8 mouse cellular contexts compared by ENCODE assay signal in the genomic region with DNA sequence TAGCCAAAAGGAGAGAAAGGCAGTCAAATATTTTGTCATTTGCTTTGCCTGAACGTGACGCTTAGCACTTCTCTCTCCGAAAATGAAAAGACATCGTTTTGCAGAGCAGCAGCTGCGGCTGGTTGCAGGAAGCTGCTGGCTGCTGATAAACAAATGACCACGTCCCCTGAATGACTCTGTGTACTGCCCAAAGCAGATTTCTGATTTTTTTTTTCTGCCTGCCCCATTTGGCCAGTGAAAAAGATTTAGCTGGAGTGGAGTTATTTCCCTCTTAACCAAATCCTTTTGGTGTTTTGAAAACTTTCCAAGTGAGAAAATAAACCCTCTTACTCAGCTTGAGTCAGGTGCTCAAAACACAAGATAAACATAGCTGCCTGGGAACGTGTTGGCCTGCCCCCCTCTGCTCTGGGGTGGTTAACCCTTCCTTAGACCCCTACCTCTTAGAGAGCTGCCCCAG.
DNase-seq lines count a peak whose midpoint lies in the region; ATAC-seq and TF ChIP-seq lines count a peak whose summit lies in the region.

No protein-coding gene starts in this region.

- H3K4me3 ChIP-seq in kidney, adult 2 months (ENCODE audit: insufficient read depth, low read depth, low read length) = no peak overlapping the region
- peak overlapping the region; percentile 36 for H3K4me3 ChIP-seq in heart, embryonic 12.5 days

- TF ChIP-seq CTCF in kidney, adult 2 months (conservative IDR thresholded peaks at IDR 0.05; ENCODE audit: insufficient read depth, insufficient read length, low read depth, low read length) = no peak

- H3K4me2 ChIP-seq in heart, embryonic 12.5 days = peak overlapping the region; percentile 70

- H3K4me1 ChIP-seq in kidney, adult 2 months (ENCODE audit: control insufficient read depth, insufficient read depth, low read length) = peaks cover 4% of the 10 kb centered on the region; the same call in 1 of the 2 replicates
- H3K4me1 ChIP-seq in heart, embryonic 12.5 days (replicated peaks) = peaks cover 13% of the 10 kb centered on the region

- no peak overlapping the region for H3K27ac ChIP-seq in kidney, adult 2 months (ENCODE audit: insufficient read depth, low read depth, low read length)
- H3K27ac ChIP-seq in heart, embryonic 12.5 days (ENCODE audit: poor library complexity, severe bottlenecking) = no peak overlapping the region

- no peaks in the 10 kb centered on the region for H3K36me3 ChIP-seq in kidney, adult 2 months (ENCODE audit: control insufficient read depth, insufficient read depth, low read length)
- no peaks in the 10 kb centered on the region for H3K36me3 ChIP-seq in heart, embryonic 12.5 days

- H3K9me3 ChIP-seq in heart, embryonic 12.5 days (replicated peaks) = peaks cover 3% of the 10 kb centered on the region; the same call in 1 of the 2 replicates

- no peak overlapping the region for H3K9ac ChIP-seq in heart, embryonic 12.5 days

- 6% methylated on average over 7 of the region's 7 CpGs for WGBS in kidney, adult 2 months
- under 1% methylated on average over 7 of the region's 7 CpGs for WGBS in heart, embryonic 12.5 days

- no peak for TF ChIP-seq POLR2A in kidney, adult 2 months (IDR thresholded peaks at IDR 0.05; ENCODE audit: low read depth, low read length)

- H3K27me3 ChIP-seq in kidney, adult 2 months (replicated peaks; ENCODE audit: control insufficient read depth, insufficient read depth, low read length) = no peaks in the 10 kb centered on the region
- no peaks in the 10 kb centered on the region for H3K27me3 ChIP-seq in heart, embryonic 12.5 days (replicated peaks)

- no peak for ATAC-seq in heart, embryonic 12.5 days (ENCODE audit: insufficient number of reproducible peaks, low FRiP score)

- peak; percentile 4 for DNase-seq in kidney, adult 2 months
- DNase-seq in kidney, postnatal 14 days = no peak
- DNase-seq in NIH3T3 (ENCODE audit: low read depth) = peak; percentile 80
- DNase-seq in lung, postnatal 10 days = peak; percentile 52
- DNase-seq in cerebellum, adult 9-11 months = no peak
- DNase-seq in frontal cortex, postnatal 14 days (ENCODE audit: low spot score in 2 of 2) = no peak
- no peak for DNase-seq in cerebellum, adult 11-12 months

Comparison
In these comparisons a context has a peak if more than half of its experiments do, and no peak if none do; other contexts are left out.
1. DNase-seq: peak in kidney, adult 2 months (single experiment), NIH3T3 (single experiment) and lung, postnatal 10 days (single experiment); none in kidney, postnatal 14 days (single experiment), cerebellum, adult 9-11 months (single experiment), frontal cortex, postnatal 14 days (0 of 2) and cerebellum, adult 11-12 months (single experiment).